Mouse (Mus musculus) lung, postnatal 0 days (tissue): Measurements from ENCODE around the gene Coro2b. TPM values are rescaled to one million over a fixed set of nuclear protein-coding genes. Genes with fewer than 3 reads are reported as not detected.
A peak's percentile ranks its signal among the peaks of the same experiment; 100 is the strongest.

Source experiments
- ATAC-seq: fragments of 200-750 bp; cut with Nextera tagmentation; 2 replicates; pipeline ENCODE4 v1.8.0; 2017; ENCODE audit warnings: moderate library complexity
- DNase-seq: peaks from one replicate; pipeline ENCODE4 v3.0.0-alpha.2; 2016; ENCODE audit warnings: low spot score
- H3K27ac ChIP-seq: fragments of 300-500 bp; sonication (generic); 2 replicates; pipeline ENCODE4 v1.5.1; 2014; ENCODE audit warnings: antibody characterized with exemption, mild to moderate bottlenecking, low read length, mixed read lengths
- H3K27me3 ChIP-seq: fragments of 300-500 bp; sonication (generic); replicated peaks from 2 replicates; pipeline ENCODE4 v1.6.1; 2014; ENCODE audit warnings: low read length, mixed read lengths; ENCODE audit not compliant: insufficient read depth
- H3K36me3 ChIP-seq: fragments of 300-500 bp; sonication (generic); 2 replicates; pipeline ENCODE4 v1.6.1; 2014; ENCODE audit warnings: low read length, mixed read lengths; ENCODE audit not compliant: insufficient read depth
- H3K4me1 ChIP-seq: fragments of 300-500 bp; sonication (generic); 2 replicates; pipeline ENCODE4 v1.6.1; 2014; ENCODE audit warnings: antibody characterized with exemption, low read depth, low read length, mixed read lengths; ENCODE audit not compliant: insufficient read depth
- H3K4me2 ChIP-seq: fragments of 300-500 bp; sonication (generic); replicated peaks from 2 replicates; pipeline ENCODE4 v1.6.1; 2014; ENCODE audit warnings: low read depth, mild to moderate bottlenecking, low read length, moderate library complexity, mixed read lengths
- H3K4me3 ChIP-seq: fragments of 300-500 bp; sonication (generic); 2 replicates; pipeline ENCODE4 v1.5.1; 2014; ENCODE audit warnings: low read depth, low read length
- H3K9ac ChIP-seq: fragments of 300-500 bp; sonication (generic); replicated peaks from 2 replicates; pipeline ENCODE4 v1.6.1; 2014; ENCODE audit warnings: low read depth, mild to moderate bottlenecking
- H3K9me3 ChIP-seq: fragments of 300-500 bp; sonication (generic); 2 replicates; pipeline ENCODE4 v1.6.1; 2016; ENCODE audit warnings: low read length, mixed read lengths
- CTCF ChIP-seq: IDR thresholded peaks from 2 replicates; pipeline ENCODE4 v1.5.1; 2016; ENCODE audit warnings: antibody characterized with exemption, mild to moderate bottlenecking
- EP300 ChIP-seq: IDR thresholded peaks from 2 replicates; pipeline ENCODE4 v1.6.1; 2016; ENCODE audit warnings: antibody characterized with exemption, mild to moderate bottlenecking, control low read depth
- WGBS: fragments of 180-500 bp; shearing (Covaris S2); extraction: QIAGEN DNeasy Blood & Tissue Kit; methylation state at CpG from one replicate; pipeline ENCODE4 v1.1.7; 2014; 5-methylcytosine and 5-hydroxymethylcytosine counted together
- polyA plus RNA-seq: library from polyadenylated mRNA; unstranded; fragments of >200 nt; fragmentation: Nextera tagmentation; extraction: Ambion mirVana; gene quantifications from 2 replicates; pipeline ENCODE4 v1.2.1, GENCODE M21; 2015

Coro2b gene
- 13.9 and 15.8 TPM in 2 replicates for polyA plus RNA-seq

DNA sequence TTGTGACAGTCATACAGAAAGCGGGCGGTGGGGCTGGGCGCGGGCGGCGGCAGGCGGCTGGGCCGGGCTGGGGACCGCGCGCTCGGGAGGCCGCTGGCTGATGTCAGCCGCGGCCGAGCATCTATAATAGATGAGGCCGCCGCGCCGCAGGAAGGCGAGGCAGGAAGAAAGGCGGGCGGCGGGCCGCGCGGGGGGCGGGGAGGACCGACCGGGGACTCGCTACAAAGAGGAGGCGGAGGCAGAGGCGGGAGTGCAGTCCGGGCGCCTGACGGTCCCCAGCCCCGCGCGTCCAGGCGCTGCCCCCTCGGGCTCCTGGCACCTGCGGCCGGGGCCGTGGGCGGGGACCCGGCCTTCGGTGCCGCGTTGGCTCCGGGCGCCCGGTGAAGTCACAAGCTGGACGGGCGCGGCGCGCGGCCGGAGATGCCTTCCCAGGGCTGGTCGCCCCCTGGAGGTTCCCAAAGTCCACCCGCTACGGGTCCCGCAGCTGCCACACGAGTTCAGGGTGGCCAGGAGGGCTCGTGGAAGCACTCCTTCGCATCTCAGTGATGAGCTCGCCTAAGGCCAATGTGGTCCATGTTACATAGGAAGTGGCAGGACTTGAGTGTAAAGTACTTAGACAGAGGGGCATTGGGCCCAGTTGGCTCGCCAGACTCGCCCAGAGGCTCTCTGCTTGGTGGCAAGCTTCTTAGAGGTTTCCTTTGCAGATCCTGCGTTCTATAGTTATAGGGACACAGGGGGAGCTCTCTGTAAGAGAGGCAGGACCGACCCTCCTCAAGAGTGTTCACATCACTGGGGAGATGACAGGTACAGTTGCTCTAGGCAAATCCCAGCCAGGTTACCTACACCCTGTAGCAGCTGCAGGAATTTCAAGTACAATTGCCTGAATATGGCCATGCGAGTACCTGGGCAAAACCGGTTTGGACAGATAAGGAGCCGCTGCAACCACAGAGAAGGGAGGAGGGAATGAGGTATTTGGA, at the start of gene Coro2b:
TSS of gene Coro2b (minus strand) at position 390 of the 977 bp plus-strand sequence.
- Histone ChIP-seq H3K4me2 (peak within 1 kb of the TSS; percentile 82), H3K9me3 (no peaks in the 10 kb centered on the region), H3K27ac (peak within 1 kb of the TSS; percentile 69), H3K9ac (peak within 1 kb of the TSS; percentile 62), H3K4me1 (peaks cover 10% of the 10 kb centered on the region), H3K4me3 (peak within 1 kb of the TSS; percentile 64), H3K27me3 (no peaks in the 10 kb centered on the region), H3K36me3 (no peaks in the 10 kb centered on the region)
- WGBS, result 4% methylated on average over 46 of the region's 74 CpGs
- TF ChIP-seq CTCF (peak; percentile 56), EP300 (0 out of 2 replicates have a peak, but pooled peaks have one; percentile 40)
- peak; percentile 80 for ATAC-seq
- DNase-seq, result peak; percentile 80

DNA sequence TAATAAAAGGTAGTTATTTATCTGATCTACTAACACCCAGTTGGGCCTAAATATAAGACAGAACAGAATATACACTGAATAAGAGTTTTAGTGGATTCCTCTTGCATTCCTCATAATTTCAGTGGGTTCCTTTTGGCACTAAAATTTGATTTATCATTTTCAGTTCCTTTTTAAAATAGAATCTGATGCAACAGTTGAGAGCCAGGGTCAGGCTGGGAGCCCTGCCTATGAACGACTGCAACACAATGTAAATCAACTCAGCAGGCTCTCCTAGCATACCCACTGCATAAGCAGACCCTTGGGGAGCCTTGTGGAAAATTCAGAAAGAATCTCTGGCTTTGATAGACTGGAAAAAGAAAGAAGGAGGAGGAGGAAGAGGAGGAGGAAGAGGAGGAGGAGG, 40.7 kb upstream of the Coro2b start:
- Histone ChIP-seq H3K27ac (no peak overlapping the region), H3K4me1 (no peaks in the 10 kb centered on the region), H3K36me3 (no peaks in the 10 kb centered on the region), H3K4me3 (no peak overlapping the region), H3K9ac (no peak overlapping the region), H3K9me3 (no peaks in the 10 kb centered on the region), H3K4me2 (no peak overlapping the region), H3K27me3 (no peaks in the 10 kb centered on the region)
- DNase-seq (peak; percentile 30), ATAC-seq (no peak)
- no peak for TF ChIP-seq EP300
- WGBS, result 39% methylated on average over 1 of the region's 1 CpGs

DNA sequence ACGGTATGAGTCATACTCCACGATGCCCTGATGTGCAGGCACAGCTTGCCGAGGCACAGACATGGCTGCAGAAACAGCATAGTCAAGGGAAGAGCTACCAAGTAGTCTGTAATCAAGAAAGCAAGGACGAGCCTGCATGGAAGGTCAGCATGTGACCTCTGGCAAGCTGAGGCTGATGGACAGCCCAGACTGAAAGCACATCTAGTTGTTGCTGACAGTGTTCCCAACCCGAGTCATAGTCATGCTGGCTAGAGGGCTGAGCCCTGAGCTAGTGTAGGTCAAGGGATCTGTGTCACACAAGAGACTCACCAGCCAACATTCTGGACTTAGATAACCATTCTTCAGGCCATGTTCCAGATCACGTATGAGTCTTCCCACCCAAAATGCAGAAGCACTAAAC, 32.3 kb upstream of the Coro2b start:
- DNase-seq (no peak), ATAC-seq (no peak)
- H3K27me3 ChIP-seq, result no peaks in the 10 kb centered on the region
- H3K9me3 ChIP-seq, result no peaks in the 10 kb centered on the region
- no peak overlapping the region for H3K4me2 ChIP-seq
- H3K4me3 ChIP-seq, result no peak overlapping the region
- no peak for TF ChIP-seq EP300
- TF ChIP-seq CTCF, result no peak
- H3K36me3 ChIP-seq, result no peaks in the 10 kb centered on the region
- 80% methylated on average over 6 of the region's 6 CpGs for whole genome bisulfite sequencing
- H3K27ac ChIP-seq, result no peak overlapping the region
- no peaks in the 10 kb centered on the region for H3K4me1 ChIP-seq
- no peak overlapping the region for H3K9ac ChIP-seq

DNA sequence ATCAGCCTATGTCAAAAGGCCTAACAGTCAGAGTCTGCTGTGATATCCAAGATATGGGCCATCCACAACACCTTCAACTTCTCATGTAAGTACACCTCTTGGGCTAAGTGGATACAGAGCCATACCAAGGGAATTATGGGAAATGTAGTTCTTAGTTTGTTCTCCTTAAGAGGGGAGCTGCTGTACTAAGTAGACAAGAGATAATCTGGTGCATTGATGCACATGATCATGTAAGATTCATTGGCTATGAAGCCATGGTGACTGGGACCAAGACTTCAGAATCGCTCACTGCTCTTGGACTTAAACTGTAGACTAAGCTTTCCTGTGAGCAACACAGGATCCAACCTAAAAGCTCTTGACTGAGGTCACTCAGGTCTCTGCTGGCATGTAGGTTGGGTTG, 31.0 kb upstream of the Coro2b start:
- 86% methylated on average over 1 of the region's 1 CpGs for WGBS
- Histone ChIP-seq H3K4me1 (no peaks in the 10 kb centered on the region), H3K27me3 (no peaks in the 10 kb centered on the region), H3K4me3 (no peak overlapping the region), H3K27ac (no peak overlapping the region), H3K9me3 (no peaks in the 10 kb centered on the region), H3K9ac (no peak overlapping the region), H3K4me2 (no peak overlapping the region), H3K36me3 (no peaks in the 10 kb centered on the region)
- ATAC-seq (no peak), DNase-seq (no peak)
- TF ChIP-seq EP300 (no peak), CTCF (no peak)

DNA sequence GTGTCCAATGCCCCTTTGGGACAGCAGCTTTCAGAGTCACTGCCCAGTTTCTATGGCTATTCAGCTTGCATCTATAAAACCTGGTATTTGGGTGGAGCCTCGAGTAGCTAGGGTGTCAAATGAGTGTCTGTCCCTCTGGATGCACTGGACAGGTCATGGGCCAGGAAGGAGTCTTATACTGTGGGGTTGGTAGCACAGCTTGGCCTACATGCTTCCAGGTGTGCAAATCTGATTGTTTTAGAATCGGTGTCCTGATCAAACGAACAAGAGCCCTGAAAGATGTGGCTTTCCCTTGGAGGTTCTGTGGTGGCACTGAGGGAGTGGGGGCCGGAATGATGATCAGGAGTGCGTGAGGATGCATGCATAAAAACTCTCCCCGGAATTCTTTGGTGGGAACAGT, 25.4 kb upstream of the Coro2b start:
- no peaks in the 10 kb centered on the region for H3K27me3 ChIP-seq
- no peaks in the 10 kb centered on the region for H3K36me3 ChIP-seq

DNA sequence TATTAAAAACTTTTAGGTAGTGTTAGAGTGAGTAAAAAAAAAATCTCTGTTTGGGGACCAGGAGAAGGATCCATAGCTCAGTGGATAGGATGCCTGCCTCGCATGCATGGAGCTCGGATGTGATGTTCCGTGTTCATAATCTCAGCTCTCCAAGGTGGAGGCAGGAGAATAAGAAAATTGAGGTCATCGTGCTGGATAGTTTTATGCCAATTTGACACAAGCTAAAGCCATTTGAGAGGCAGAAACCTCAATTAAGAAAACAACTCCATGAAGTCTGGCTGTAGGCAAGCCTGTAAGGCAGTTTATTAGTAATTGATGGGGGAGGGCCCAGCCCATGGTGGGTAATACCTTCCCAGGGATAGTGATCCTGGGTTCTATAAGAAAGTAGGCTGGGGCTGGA, 23.6 kb upstream of the Coro2b start:
- no peak overlapping the region for H3K27ac ChIP-seq
- H3K9ac ChIP-seq, result no peak overlapping the region
- no peak for ATAC-seq
- no peaks in the 10 kb centered on the region for H3K4me1 ChIP-seq
- H3K4me2 ChIP-seq, result no peak overlapping the region
- TF ChIP-seq EP300 (no peak), CTCF (no peak)
- DNase-seq, result no peak
- no peaks in the 10 kb centered on the region for H3K9me3 ChIP-seq
- WGBS, result 85% methylated on average over 4 of the region's 4 CpGs
- H3K27me3 ChIP-seq, result no peaks in the 10 kb centered on the region
- no peak overlapping the region for H3K4me3 ChIP-seq
- no peaks in the 10 kb centered on the region for H3K36me3 ChIP-seq

More for the DNA sequence above, 25.4 kb upstream of the Coro2b start:
- no peak overlapping the region for H3K9ac ChIP-seq
- no peak overlapping the region for H3K4me3 ChIP-seq
- ATAC-seq (no peak), DNase-seq (no peak)
- no peak overlapping the region for H3K4me2 ChIP-seq
- no peak for TF ChIP-seq EP300
- TF ChIP-seq CTCF, result no peak
- H3K27ac ChIP-seq, result no peak overlapping the region
- no peaks in the 10 kb centered on the region for H3K9me3 ChIP-seq
- H3K4me1 ChIP-seq, result no peaks in the 10 kb centered on the region
- WGBS, result 81% methylated on average over 6 of the region's 6 CpGs
